Mouse (Mus musculus): ENCODE measurements around the gene Wrnip1. TPM values are rescaled to one million over a fixed set of nuclear protein-coding genes. Genes with fewer than 3 reads are reported as not detected.

Gene Wrnip1
- polyA plus RNA-seq (2015; fragmentation: Nextera tagmentation; extraction: Ambion mirVana): 24.3 and 27.5 TPM in 2 replicates

DNA sequence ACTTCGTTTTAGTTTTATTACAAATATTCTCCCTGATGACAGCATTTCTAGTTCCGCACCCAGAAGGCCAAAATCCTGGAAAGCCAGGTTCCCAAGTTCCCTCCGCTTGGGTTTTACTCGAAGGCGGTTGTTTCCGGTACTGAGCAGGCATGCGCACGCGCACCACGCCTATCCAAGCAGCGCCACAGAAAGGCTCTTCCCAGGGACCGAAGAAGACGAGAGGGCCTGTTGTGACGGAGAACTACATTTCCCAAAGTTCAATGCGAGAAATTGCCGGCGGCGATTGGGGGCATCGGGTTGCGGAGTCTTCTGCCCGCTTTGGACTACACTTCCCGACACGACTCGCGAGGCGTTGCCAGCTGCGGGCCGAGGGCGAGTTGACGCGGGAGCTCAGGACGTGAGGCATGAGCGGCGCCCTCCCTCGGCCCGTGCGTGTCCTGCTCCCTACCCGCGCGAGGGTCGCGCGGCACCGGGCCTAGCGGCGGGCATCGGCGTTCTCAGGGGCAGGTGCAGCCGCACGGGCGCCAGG is at the start of gene Wrnip1:
Gene Wrnip1 (plus strand): TSS at position 346 of the 529 bp plus-strand sequence.
- Histone ChIP-seq H3K36me3 (peaks cover 8% of the 10 kb centered on the region), H3K27ac (peak within 1 kb of the TSS; percentile 92), H3K4me2 (peak within 1 kb of the TSS; percentile 70), H3K4me1 (replicated peaks) (peaks cover 32% of the 10 kb centered on the region), H3K9ac (peak within 1 kb of the TSS; percentile 93), H3K4me3 (peak within 1 kb of the TSS; percentile 74), H3K9me3 (no peaks in the 10 kb centered on the region), H3K27me3 (no peaks in the 10 kb centered on the region)
- ATAC-seq (ENCODE audit: low FRiP score): peak; percentile 99
- WGBS: under 1% methylated on average over 51 of the region's 51 CpGs

GRCm38 (mm10) chr13:32752066-32752657 is 49.7 kb upstream of the Wrnip1 start:
- Histone ChIP-seq H3K27ac (no peak overlapping the region), H3K27me3 (no peaks in the 10 kb centered on the region), H3K4me1 (replicated peaks) (no peaks in the 10 kb centered on the region), H3K36me3 (no peaks in the 10 kb centered on the region), H3K9ac (no peak overlapping the region), H3K9me3 (no peaks in the 10 kb centered on the region), H3K4me3 (no peak overlapping the region), H3K4me2 (no peak overlapping the region)
- ATAC-seq (ENCODE audit: low FRiP score): no peak
- 51% methylated on average over 4 of the region's 4 CpGs for WGBS

DNA sequence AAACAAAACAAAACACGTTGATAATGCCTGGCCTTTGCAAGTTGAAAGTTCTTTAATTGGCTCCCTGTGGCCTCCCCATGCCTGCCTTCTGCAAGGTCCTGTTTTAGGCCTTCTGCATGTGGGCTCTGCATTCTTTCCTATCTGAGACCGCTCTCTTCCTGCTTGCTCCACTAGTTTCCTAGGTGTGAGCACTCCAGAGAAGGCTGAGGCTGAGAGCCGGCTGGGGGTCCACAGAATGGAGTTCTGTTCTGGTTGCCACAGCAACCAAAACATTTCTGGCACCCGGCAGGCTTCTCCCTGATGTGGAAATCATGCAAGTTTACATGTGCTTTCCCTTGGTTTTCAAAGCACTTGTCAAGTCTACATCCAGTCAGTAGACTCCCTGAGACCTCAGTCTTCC is 42.8 kb upstream of the Wrnip1 start:
- no peaks in the 10 kb centered on the region for H3K27me3 ChIP-seq
- H3K4me3 ChIP-seq: no peak overlapping the region
- no peak overlapping the region for H3K9ac ChIP-seq
- no peaks in the 10 kb centered on the region for H3K36me3 ChIP-seq
- no peak overlapping the region for H3K4me2 ChIP-seq
- no peaks in the 10 kb centered on the region for H3K9me3 ChIP-seq
- 0 out of 2 replicates have a peak, but pooled peaks cover 2% of the 10 kb centered on the region for H3K4me1 ChIP-seq (replicated peaks)
- peak; percentile 36; the same call in 1 of the 2 replicates for ATAC-seq (ENCODE audit: low FRiP score)
- WGBS: 9% methylated on average over 4 of the region's 4 CpGs
- no peak overlapping the region for H3K27ac ChIP-seq

- no peaks in the 10 kb centered on the region for H3K9me3 ChIP-seq
- H3K27ac ChIP-seq: no peak overlapping the region
- H3K36me3 ChIP-seq: no peaks in the 10 kb centered on the region
- H3K4me2 ChIP-seq: no peak overlapping the region
- H3K9ac ChIP-seq: no peak overlapping the region
- no peaks in the 10 kb centered on the region for H3K27me3 ChIP-seq
- ATAC-seq (ENCODE audit: low FRiP score): no peak
- WGBS: 90% methylated on average over 2 of the region's 2 CpGs
- no peak overlapping the region for H3K4me3 ChIP-seq
- 0 out of 2 replicates have a peak, but pooled peaks cover 2% of the 10 kb centered on the region for H3K4me1 ChIP-seq (replicated peaks)
Observed at GRCm38 (mm10) chr13:32760795-32761194, 41.0 kb upstream of the Wrnip1 start.

DNA sequence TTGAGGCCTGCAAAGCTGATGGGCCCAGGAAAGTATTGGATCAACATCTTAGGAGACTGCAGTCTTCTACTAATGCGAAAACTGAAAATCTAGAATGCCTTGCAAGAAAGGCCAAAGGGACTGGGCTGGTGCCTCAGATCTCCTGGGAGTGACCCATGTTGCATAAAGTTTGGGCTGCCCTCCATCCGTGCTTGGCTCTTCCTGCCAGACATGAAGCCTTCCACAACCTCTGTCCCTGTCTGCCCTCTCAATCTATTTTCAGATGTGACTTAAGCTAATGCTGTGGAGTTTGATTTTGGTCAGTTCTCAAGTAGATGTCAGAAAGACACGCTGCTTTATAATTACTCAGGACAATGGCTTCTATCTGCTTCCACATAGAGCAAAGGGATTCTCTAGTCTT is 38.7 kb upstream of the Wrnip1 start:
- WGBS: 80% methylated on average over 3 of the region's 3 CpGs
- Histone ChIP-seq H3K27ac (no peak overlapping the region), H3K9me3 (no peaks in the 10 kb centered on the region), H3K36me3 (no peaks in the 10 kb centered on the region), H3K4me2 (no peak overlapping the region), H3K9ac (no peak overlapping the region), H3K4me1 (replicated peaks) (0 out of 2 replicates have a peak, but pooled peaks cover 2% of the 10 kb centered on the region), H3K4me3 (no peak overlapping the region), H3K27me3 (no peaks in the 10 kb centered on the region)
- ATAC-seq (ENCODE audit: low FRiP score): no peak

GRCm38 (mm10) chr13:32764448-32764847 is 37.4 kb upstream of the Wrnip1 start:
- ATAC-seq (ENCODE audit: low FRiP score): no peak
- no peaks in the 10 kb centered on the region for H3K36me3 ChIP-seq
- 23% methylated on average over 7 of the region's 7 CpGs for WGBS

GRCm38 (mm10) chr13:32768104-32768503 is 33.7 kb upstream of the Wrnip1 start:
- no peak overlapping the region for H3K4me2 ChIP-seq
- no peaks in the 10 kb centered on the region for H3K9me3 ChIP-seq
- ATAC-seq (ENCODE audit: low FRiP score): no peak

More at GRCm38 (mm10) chr13:32764448-32764847, 37.4 kb upstream of the Wrnip1 start:
- Histone ChIP-seq H3K27ac (no peak overlapping the region), H3K4me3 (no peak overlapping the region), H3K9ac (no peak overlapping the region), H3K27me3 (no peaks in the 10 kb centered on the region), H3K4me1 (replicated peaks) (no peaks in the 10 kb centered on the region), H3K9me3 (no peaks in the 10 kb centered on the region), H3K4me2 (no peak overlapping the region)

GRCm38 (mm10) chr13:32769960-32770359 is 31.9 kb upstream of the Wrnip1 start:
- 22% methylated on average over 3 of the region's 3 CpGs for WGBS
- Histone ChIP-seq H3K9me3 (no peaks in the 10 kb centered on the region), H3K9ac (no peak overlapping the region), H3K27ac (no peak overlapping the region), H3K4me2 (no peak overlapping the region), H3K4me3 (no peak overlapping the region), H3K4me1 (replicated peaks) (no peaks in the 10 kb centered on the region), H3K27me3 (no peaks in the 10 kb centered on the region), H3K36me3 (no peaks in the 10 kb centered on the region)
- no peak for ATAC-seq (ENCODE audit: low FRiP score)

More at GRCm38 (mm10) chr13:32768104-32768503, 33.7 kb upstream of the Wrnip1 start:
- Histone ChIP-seq H3K9ac (no peak overlapping the region), H3K4me3 (no peak overlapping the region), H3K36me3 (no peaks in the 10 kb centered on the region), H3K27me3 (no peaks in the 10 kb centered on the region), H3K27ac (no peak overlapping the region), H3K4me1 (replicated peaks) (no peaks in the 10 kb centered on the region)
- WGBS: 13% methylated on average over 4 of the region's 4 CpGs

DNA sequence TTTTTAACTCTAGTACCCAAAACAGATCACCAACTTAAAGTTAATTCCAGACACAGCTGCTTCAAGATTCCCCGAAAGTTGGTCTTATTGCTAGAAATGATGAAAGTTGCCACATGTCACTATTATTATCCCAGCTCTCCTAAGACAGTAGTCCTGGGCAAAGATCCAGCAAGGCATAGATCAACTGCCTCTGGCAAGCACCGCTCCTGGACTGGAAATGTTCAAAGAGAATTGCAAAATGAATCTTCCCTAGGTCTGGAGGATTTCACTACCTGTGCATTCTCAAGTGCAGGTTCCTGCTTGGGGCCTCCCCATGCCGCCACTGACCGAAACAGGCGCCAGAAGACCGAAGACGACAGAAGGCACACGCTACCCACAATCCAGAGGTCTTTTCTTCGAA is 25.9 kb upstream of the Wrnip1 start:
- Histone ChIP-seq H3K4me3 (no peak overlapping the region), H3K9ac (no peak overlapping the region), H3K4me1 (replicated peaks) (no peaks in the 10 kb centered on the region), H3K36me3 (no peaks in the 10 kb centered on the region), H3K27ac (no peak overlapping the region), H3K9me3 (no peaks in the 10 kb centered on the region), H3K27me3 (no peaks in the 10 kb centered on the region), H3K4me2 (no peak overlapping the region)
- ATAC-seq (ENCODE audit: low FRiP score): no peak
- WGBS: 94% methylated on average over 9 of the region's 9 CpGs

- Histone ChIP-seq H3K4me3 (no peak overlapping the region), H3K9me3 (no peaks in the 10 kb centered on the region), H3K4me1 (replicated peaks) (no peaks in the 10 kb centered on the region), H3K27ac (no peak overlapping the region), H3K4me2 (no peak overlapping the region), H3K9ac (no peak overlapping the region), H3K27me3 (no peaks in the 10 kb centered on the region), H3K36me3 (no peaks in the 10 kb centered on the region)
- WGBS: 91% methylated on average over 10 of the region's 10 CpGs
- ATAC-seq (ENCODE audit: low FRiP score): no peak
Observed at GRCm38 (mm10) chr13:32776350-32776749, 25.5 kb upstream of the Wrnip1 start.

GRCm38 (mm10) chr13:32778861-32779260 is 23.0 kb upstream of the Wrnip1 start:
- 72% methylated on average over 3 of the region's 3 CpGs for WGBS
- H3K27me3 ChIP-seq: no peaks in the 10 kb centered on the region

GRCm38 (mm10) chr13:32783055-32783454 is 18.8 kb upstream of the Wrnip1 start:
- no peak overlapping the region for H3K27ac ChIP-seq
- H3K36me3 ChIP-seq: no peaks in the 10 kb centered on the region
- 70% methylated on average over 5 of the region's 5 CpGs for WGBS
- no peak overlapping the region for H3K4me3 ChIP-seq
- H3K27me3 ChIP-seq: no peaks in the 10 kb centered on the region
- no peak overlapping the region for H3K4me2 ChIP-seq
- H3K9me3 ChIP-seq: no peaks in the 10 kb centered on the region
- no peak for ATAC-seq (ENCODE audit: low FRiP score)
- no peaks in the 10 kb centered on the region for H3K4me1 ChIP-seq (replicated peaks)
- no peak overlapping the region for H3K9ac ChIP-seq

More at GRCm38 (mm10) chr13:32778861-32779260, 23.0 kb upstream of the Wrnip1 start:
- ATAC-seq (ENCODE audit: low FRiP score): no peak
- H3K4me2 ChIP-seq: no peak overlapping the region
- no peak overlapping the region for H3K9ac ChIP-seq
- H3K9me3 ChIP-seq: no peaks in the 10 kb centered on the region
- H3K4me3 ChIP-seq: no peak overlapping the region
- H3K27ac ChIP-seq: no peak overlapping the region
- no peaks in the 10 kb centered on the region for H3K36me3 ChIP-seq
- no peaks in the 10 kb centered on the region for H3K4me1 ChIP-seq (replicated peaks)

GRCm38 (mm10) chr13:32783816-32784215 is 18.0 kb upstream of the Wrnip1 start, which contains the start of gene Mylk4:
TSS of gene Mylk4 (minus strand) at chr13:32783954.
- Histone ChIP-seq H3K27ac (no peak within 1 kb of the TSS), H3K9me3 (no peaks in the 10 kb centered on the region), H3K4me2 (no peak within 1 kb of the TSS), H3K9ac (no peak within 1 kb of the TSS), H3K4me3 (no peak within 1 kb of the TSS), H3K27me3 (no peaks in the 10 kb centered on the region), H3K4me1 (replicated peaks) (no peaks in the 10 kb centered on the region), H3K36me3 (no peaks in the 10 kb centered on the region)
- no peak for ATAC-seq (ENCODE audit: low FRiP score)
- WGBS: 84% methylated on average over 8 of the region's 8 CpGs
